12 mouse cellular contexts compared by ENCODE assay signal in the genomic region with DNA sequence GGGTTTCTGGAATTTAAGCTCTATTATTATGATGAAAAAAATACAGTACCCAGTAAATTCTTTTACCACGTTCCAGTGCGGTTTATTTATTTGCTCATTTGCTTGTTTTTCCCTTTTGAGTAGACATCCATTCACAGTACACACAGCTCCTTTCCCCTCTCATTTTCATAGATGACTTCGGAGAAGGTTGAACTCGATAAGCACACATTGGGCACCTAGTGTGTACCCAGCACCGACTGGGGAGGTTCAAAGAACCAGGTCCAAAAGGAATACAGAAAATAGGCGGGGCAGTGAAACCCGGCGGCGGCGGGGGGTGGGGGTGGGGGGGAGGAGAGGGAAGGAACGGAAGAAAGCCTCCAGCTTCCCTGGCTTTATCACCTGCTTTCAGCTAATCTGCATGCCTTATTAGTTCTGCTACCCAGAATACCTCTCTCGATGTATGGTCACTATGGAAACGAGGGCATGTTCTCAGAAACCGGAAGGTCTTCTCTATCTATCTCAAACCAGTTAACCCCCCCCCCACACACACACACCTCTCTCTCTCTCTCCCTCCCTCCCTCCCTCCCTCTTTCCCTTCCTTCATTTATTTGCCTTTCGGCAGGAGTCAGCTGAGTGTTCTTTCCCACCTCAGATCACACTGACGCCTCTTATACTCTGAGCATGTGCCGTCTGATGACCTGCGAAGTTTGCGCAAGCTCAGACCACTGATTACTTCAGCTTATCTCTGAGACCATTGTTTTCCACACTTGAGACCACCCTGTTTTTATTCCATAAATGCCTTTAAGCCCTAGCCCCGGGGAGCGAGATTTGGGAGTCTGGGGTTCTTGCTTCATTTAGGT. TPM values are rescaled to one million over a fixed set of nuclear protein-coding genes. Genes with fewer than 3 reads are reported as not detected.
A peak's percentile ranks its signal among the peaks of the same experiment; 100 is the strongest.
DNase-seq lines count a peak whose midpoint lies in the region; ATAC-seq and TF ChIP-seq lines count a peak whose summit lies in the region.
"Had no signal": no experiment of that assay in that cellular context is flagged by ENCODE, and none has a peak within 500 bp of the region (broad histone marks: within the 10 kb centered on the region; RNA-seq: fewer than 3 reads in every experiment).

No protein-coding gene starts in this region.

- H3K9me3 ChIP-seq in kidney, postnatal 0 days (replicated peaks; ENCODE audit: low read length), result no peaks in the 10 kb centered on the region
- no peaks in the 10 kb centered on the region for H3K9me3 ChIP-seq in embryonic facial prominence, embryonic 14.5 days (ENCODE audit: control insufficient read depth, low read length)
- no peaks in the 10 kb centered on the region for H3K9me3 ChIP-seq in forebrain, embryonic 16.5 days (ENCODE audit: control insufficient read depth, low read length)
- H3K9me3 ChIP-seq in midbrain, embryonic 11.5 days (ENCODE audit: control insufficient read depth, low read length), result no peaks in the 10 kb centered on the region

- TF ChIP-seq CTCF in kidney, postnatal 0 days (IDR thresholded peaks at IDR 0.05; ENCODE audit: low read depth), result no peak
- no peak for TF ChIP-seq CTCF in kidney, adult 2 months (conservative IDR thresholded peaks at IDR 0.05; ENCODE audit: insufficient read depth, insufficient read length, low read depth, low read length)

- no peak overlapping the region for H3K9ac ChIP-seq in kidney, postnatal 0 days (ENCODE audit: low read depth, low read length)
- H3K9ac ChIP-seq in embryonic facial prominence, embryonic 14.5 days (ENCODE audit: low read depth, low read length), result no peak overlapping the region
- H3K9ac ChIP-seq in forebrain, embryonic 16.5 days (replicated peaks; ENCODE audit: low read depth, low read length), result no peak overlapping the region
- H3K9ac ChIP-seq in midbrain, embryonic 11.5 days (ENCODE audit: low read length), result no peak overlapping the region

- no peaks in the 10 kb centered on the region for H3K36me3 ChIP-seq in kidney, postnatal 0 days (ENCODE audit: insufficient read depth, low read length)
- no peaks in the 10 kb centered on the region for H3K36me3 ChIP-seq in kidney, adult 2 months (ENCODE audit: control insufficient read depth, insufficient read depth, low read length)
- H3K36me3 ChIP-seq in embryonic facial prominence, embryonic 14.5 days (ENCODE audit: control insufficient read depth, insufficient read depth, low read length), result no peaks in the 10 kb centered on the region
- no peaks in the 10 kb centered on the region for H3K36me3 ChIP-seq in forebrain, embryonic 16.5 days (ENCODE audit: control insufficient read depth, insufficient read depth)
- no peaks in the 10 kb centered on the region for H3K36me3 ChIP-seq in midbrain, embryonic 11.5 days (ENCODE audit: control insufficient read depth, insufficient read depth, low read length)

- no peak for ATAC-seq in kidney, postnatal 0 days (replicated peaks; ENCODE audit: low FRiP score, low read depth)
- 0 out of 2 replicates have a peak, but pooled peaks have one; percentile 41 for ATAC-seq in embryonic facial prominence, embryonic 14.5 days (ENCODE audit: low read depth)
- peak; percentile 79 for ATAC-seq in forebrain, embryonic 16.5 days
- peak; percentile 77 for ATAC-seq in midbrain, embryonic 11.5 days (ENCODE audit: low FRiP score)

- no peaks in the 10 kb centered on the region for H3K27me3 ChIP-seq in kidney, postnatal 0 days (ENCODE audit: insufficient read depth, low read length)
- H3K27me3 ChIP-seq in kidney, adult 2 months (replicated peaks; ENCODE audit: control insufficient read depth, insufficient read depth, low read length), result no peaks in the 10 kb centered on the region
- H3K27me3 ChIP-seq in embryonic facial prominence, embryonic 14.5 days (replicated peaks; ENCODE audit: control insufficient read depth, insufficient read depth, low read length), result no peaks in the 10 kb centered on the region
- no peaks in the 10 kb centered on the region for H3K27me3 ChIP-seq in forebrain, embryonic 16.5 days (replicated peaks; ENCODE audit: control insufficient read depth, insufficient read depth, low read length)
- H3K27me3 ChIP-seq in midbrain, embryonic 11.5 days (ENCODE audit: control insufficient read depth, insufficient read depth, low read length), result no peaks in the 10 kb centered on the region

- H3K4me1 ChIP-seq in kidney, postnatal 0 days (replicated peaks; ENCODE audit: insufficient read depth, low read length), result no peaks in the 10 kb centered on the region
- no peaks in the 10 kb centered on the region for H3K4me1 ChIP-seq in kidney, adult 2 months (ENCODE audit: control insufficient read depth, insufficient read depth, low read length)
- H3K4me1 ChIP-seq in embryonic facial prominence, embryonic 14.5 days (ENCODE audit: control insufficient read depth, insufficient read depth, low read length), result 0 out of 2 replicates have a peak, but pooled peaks cover 4% of the 10 kb centered on the region
- H3K4me1 ChIP-seq in forebrain, embryonic 16.5 days (replicated peaks; ENCODE audit: control insufficient read depth, insufficient read depth, low read length), result peaks cover 18% of the 10 kb centered on the region
- peaks cover 11% of the 10 kb centered on the region for H3K4me1 ChIP-seq in midbrain, embryonic 11.5 days (ENCODE audit: control insufficient read depth, insufficient read depth, low read length)

- no peak overlapping the region for H3K27ac ChIP-seq in kidney, postnatal 0 days
- no peak overlapping the region for H3K27ac ChIP-seq in kidney, adult 2 months (ENCODE audit: insufficient read depth, low read depth, low read length)
- no peak overlapping the region for H3K27ac ChIP-seq in embryonic facial prominence, embryonic 14.5 days (replicated peaks; ENCODE audit: low read depth, low read length)
- H3K27ac ChIP-seq in forebrain, embryonic 16.5 days (ENCODE audit: low read length), result no peak overlapping the region
- no peak overlapping the region for H3K27ac ChIP-seq in midbrain, embryonic 11.5 days (ENCODE audit: low read depth, low read length)

- DNase-seq in kidney, postnatal 0 days (ENCODE audit: low spot score), result no peak
- DNase-seq in kidney, adult 2 months, result no peak
- no peak for DNase-seq in embryonic facial prominence, embryonic 14.5 days (ENCODE audit: low spot score)
- peak; percentile 85 for DNase-seq in midbrain, embryonic 11.5 days (ENCODE audit: low spot score, missing footprints)
- no peak for DNase-seq in adrenal gland, adult (ENCODE audit: inconsistent age in 2 of 2, low spot score in 1 of 2)
- DNase-seq in left cerebral cortex, adult 11 months (ENCODE audit: low spot score), result no peak
- no peak for DNase-seq in adrenal gland, adult 2 months
- DNase-seq: adrenal gland, postnatal 25 days; cerebellum, postnatal 36 days had no signal

- TF ChIP-seq POLR2A in kidney, adult 2 months (IDR thresholded peaks at IDR 0.05; ENCODE audit: low read depth, low read length), result no peak

- WGBS in kidney, postnatal 0 days, result 40% methylated on average over 21 of the region's 21 CpGs
- 47% methylated on average over 19 of the region's 21 CpGs for WGBS in kidney, adult 2 months
- WGBS in embryonic facial prominence, embryonic 14.5 days, result 36% methylated on average over 19 of the region's 21 CpGs
- WGBS in forebrain, embryonic 16.5 days, result 23% methylated on average over 20 of the region's 21 CpGs
- whole genome bisulfite sequencing in midbrain, embryonic 11.5 days, result 30% methylated on average over 21 of the region's 21 CpGs

- 0 out of 2 replicates have a peak overlapping the region, but pooled peaks have one; percentile 7 for H3K4me2 ChIP-seq in kidney, postnatal 0 days (ENCODE audit: low read length)
- peak overlapping the region; percentile 36 for H3K4me2 ChIP-seq in embryonic facial prominence, embryonic 14.5 days (ENCODE audit: low read depth, low read length)
- H3K4me2 ChIP-seq in forebrain, embryonic 16.5 days (ENCODE audit: low read length), result peak overlapping the region; percentile 42
- peak overlapping the region; percentile 22; the same call in 1 of the 2 replicates for H3K4me2 ChIP-seq in midbrain, embryonic 11.5 days

- no peak overlapping the region for H3K4me3 ChIP-seq in kidney, postnatal 0 days (replicated peaks; ENCODE audit: low read depth, low read length)
- H3K4me3 ChIP-seq in kidney, adult 2 months (ENCODE audit: insufficient read depth, low read depth, low read length), result no peak overlapping the region
- H3K4me3 ChIP-seq in embryonic facial prominence, embryonic 14.5 days (ENCODE audit: low read depth, low read length), result no peak overlapping the region
- H3K4me3 ChIP-seq in forebrain, embryonic 16.5 days (replicated peaks; ENCODE audit: low read length), result peak overlapping the region; percentile 20
- H3K4me3 ChIP-seq in midbrain, embryonic 11.5 days (ENCODE audit: low read depth, low read length), result no peak overlapping the region

RNA-seq across cellular contexts. Expression of a gene that starts 25.3 kb away (rescaled TPM):
- polyA plus RNA-seq in kidney, postnatal 0 days (2015; fragmentation: Nextera tagmentation; extraction: Ambion mirVana), result 23.4 and 27.8 TPM in 2 replicates
- polyA plus RNA-seq in kidney, adult 2 months (2012; rRNA removed), result 0.98 and 1.3 TPM in 2 replicates
- polyA plus RNA-seq in embryonic facial prominence, embryonic 14.5 days (2014; fragmentation: Nextera tagmentation; extraction: Ambion mirVana), result 203 and 242 TPM in 2 replicates
- 1,972 and 2,055 TPM in 2 replicates for polyA plus RNA-seq in forebrain, embryonic 16.5 days (2015; fragmentation: Nextera tagmentation; extraction: Ambion mirVana)
- polyA plus RNA-seq in midbrain, embryonic 11.5 days (2014; fragmentation: Nextera tagmentation; extraction: Ambion mirVana), result 911 and 979 TPM in 2 replicates
- 100 to 1,000 TPM; 107 to 110 TPM for total RNA-seq in adrenal gland, adult 2 months (2021)
- polyA plus RNA-seq in adrenal gland, adult 2 months (2012; rRNA removed), result 2.4 and 4.0 TPM in 2 replicates
- total RNA-seq: megakaryocyte-erythroid progenitor cell, adult 5-6 weeks; MEL had no signal
